Mouse (Mus musculus) embryonic facial prominence, embryonic 15.5 days (tissue): ENCODE measurements around the gene Abcg5. TPM values are rescaled to one million over a fixed set of nuclear protein-coding genes. Genes with fewer than 3 reads are reported as not detected.

Experiments
- ATAC-seq: fragments of 200-750 bp; cut with Nextera tagmentation; 2 replicates; pipeline ENCODE4 v1.8.0; 2017; ENCODE audit warnings: low read depth, moderate TSS enrichment; ENCODE audit not compliant: insufficient number of reproducible peaks, low FRiP score, low TSS enrichment
- H3K27ac ChIP-seq: fragments of 300-500 bp; sonication (generic); replicated peaks from 2 replicates; pipeline ENCODE4 v1.5.1; 2015; ENCODE audit warnings: mild to moderate bottlenecking, inconsistent platforms
- H3K27me3 ChIP-seq: fragments of 300-500 bp; sonication (generic); 2 replicates; pipeline ENCODE4 v1.6.1; 2015; ENCODE audit warnings: inconsistent platforms
- H3K36me3 ChIP-seq: fragments of 300-500 bp; sonication (generic); 2 replicates; pipeline ENCODE4 v1.6.1; 2015; ENCODE audit warnings: mild to moderate bottlenecking, inconsistent platforms
- H3K4me1 ChIP-seq: fragments of 300-500 bp; sonication (generic); 2 replicates; pipeline ENCODE4 v1.6.1; 2015; ENCODE audit warnings: inconsistent platforms
- H3K4me2 ChIP-seq: fragments of 300-500 bp; sonication (generic); replicated peaks from 2 replicates; pipeline ENCODE4 v1.6.1; 2015; ENCODE audit warnings: mild to moderate bottlenecking, inconsistent platforms
- H3K4me3 ChIP-seq: fragments of 300-500 bp; sonication (generic); replicated peaks from 2 replicates; pipeline ENCODE4 v1.5.1; 2015; ENCODE audit warnings: mild to moderate bottlenecking, inconsistent platforms
- H3K9ac ChIP-seq: fragments of 300-500 bp; sonication (generic); 2 replicates; pipeline ENCODE4 v1.6.1; 2015; ENCODE audit warnings: inconsistent platforms
- H3K9me3 ChIP-seq: fragments of 300-500 bp; sonication (generic); replicated peaks from 2 replicates; pipeline ENCODE4 v1.6.1; 2016; ENCODE audit warnings: inconsistent platforms
- WGBS: fragments of 180-500 bp; shearing (Covaris S2); methylation state at CpG from one replicate; pipeline ENCODE4 v1.1.7; 2015; 5-methylcytosine and 5-hydroxymethylcytosine counted together
- polyA plus RNA-seq: library from polyadenylated mRNA; unstranded; fragments of >200 nt; fragmentation: Nextera tagmentation; extraction: Ambion mirVana; gene quantifications from 2 replicates; pipeline ENCODE4 v1.2.1, GENCODE M21; 2015

Abcg5 gene
- polyA plus RNA-seq, 1 experiment from 2014 or later = 2.8 TPM

DNA sequence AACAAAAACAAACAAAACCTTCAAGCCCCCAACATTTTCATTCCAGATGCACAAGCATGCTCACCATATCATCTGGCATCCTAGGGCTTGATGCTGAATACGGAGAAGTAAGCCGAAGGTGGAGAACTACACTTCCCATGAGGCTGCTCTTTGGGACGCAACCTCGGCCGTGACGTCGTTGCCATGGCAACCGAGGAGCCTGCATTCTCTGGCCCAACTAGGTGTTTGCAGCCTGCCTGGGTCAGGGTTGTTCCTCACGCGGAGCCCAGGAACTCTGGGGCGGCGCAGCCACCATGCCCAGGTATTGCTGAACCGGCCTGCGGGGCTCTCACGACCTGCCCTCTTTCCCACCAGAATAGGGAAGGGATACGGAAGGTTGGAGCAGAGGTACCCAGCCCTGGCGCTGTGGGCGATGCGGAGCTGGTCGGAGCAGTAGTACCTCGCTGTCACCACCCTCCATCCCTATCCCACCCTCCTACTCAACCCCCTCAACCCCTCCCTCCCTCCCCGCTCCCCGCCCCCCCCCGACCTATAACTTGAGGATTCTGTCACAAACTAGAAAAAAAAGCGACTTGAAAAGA lies 56.4 kb downstream of the Abcg5 start, which contains the start of gene Dync2li1:
Dync2li1 (plus strand) TSS at position 221 of the 581 bp plus-strand sequence.
- under 1% methylated on average over 25 of the region's 25 CpGs for WGBS
- H3K4me2 ChIP-seq = peak within 1 kb of the TSS; percentile 78
- peak within 1 kb of the TSS; percentile 23 for H3K9ac ChIP-seq
- H3K27ac ChIP-seq = peak within 1 kb of the TSS; percentile 68
- H3K4me3 ChIP-seq = peak within 1 kb of the TSS; percentile 62
- no peaks in the 10 kb centered on the region for H3K36me3 ChIP-seq
- H3K4me1 ChIP-seq = peaks cover 19% of the 10 kb centered on the region
- no peaks in the 10 kb centered on the region for H3K27me3 ChIP-seq
- ATAC-seq = peak; percentile 90
- no peaks in the 10 kb centered on the region for H3K9me3 ChIP-seq

DNA sequence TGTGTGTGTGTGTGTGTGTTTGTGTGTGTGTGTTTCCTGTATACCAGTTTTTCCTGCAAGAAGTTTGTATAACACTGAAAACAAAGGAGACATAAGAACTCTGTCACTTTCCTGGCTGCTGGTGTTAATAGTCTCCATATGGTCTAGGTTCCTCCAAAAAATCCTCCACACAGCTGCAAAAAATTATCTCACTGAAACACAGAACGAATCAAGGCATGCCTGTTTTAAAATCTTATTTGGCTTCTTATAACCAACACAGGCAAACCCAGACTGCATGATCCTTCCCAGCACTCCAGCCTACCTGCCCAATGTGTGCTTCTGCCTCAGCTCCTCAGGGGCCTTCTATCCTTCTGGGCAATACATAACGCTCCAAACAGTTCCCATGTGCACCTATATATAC lies 59.9 kb downstream of the Abcg5 start:
- H3K27me3 ChIP-seq = no peaks in the 10 kb centered on the region
- no peak overlapping the region for H3K9ac ChIP-seq
- no peaks in the 10 kb centered on the region for H3K9me3 ChIP-seq
- peaks cover 21% of the 10 kb centered on the region for H3K4me1 ChIP-seq
- 18% methylated on average over 2 of the region's 2 CpGs for WGBS
- no peak overlapping the region for H3K4me3 ChIP-seq
- no peak overlapping the region for H3K4me2 ChIP-seq
- peak; percentile 61; the same call in 1 of the 2 replicates for ATAC-seq
- peak overlapping the region; percentile 88 for H3K27ac ChIP-seq
- peaks cover 3% of the 10 kb centered on the region for H3K36me3 ChIP-seq

DNA sequence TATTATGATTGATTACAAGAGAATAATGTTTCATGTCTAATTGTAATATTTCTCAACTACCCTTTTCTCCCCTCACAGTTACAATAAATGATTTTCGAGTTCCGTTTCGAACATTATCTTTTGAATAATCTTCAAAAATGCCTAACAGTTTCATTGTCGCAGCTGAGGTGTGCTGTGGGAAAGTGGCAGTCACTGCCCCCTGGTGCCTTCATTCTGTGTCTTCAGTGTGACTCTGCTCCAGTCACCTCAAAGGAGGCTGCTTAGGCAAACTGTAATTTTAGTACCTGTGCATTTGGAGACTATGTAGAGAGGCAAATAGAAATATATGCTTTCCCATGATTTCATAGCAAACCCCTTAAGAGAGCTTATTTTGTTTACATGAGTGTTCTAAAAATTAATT lies 60.8 kb downstream of the Abcg5 start:
- Histone ChIP-seq H3K9ac (no peak overlapping the region), H3K27ac (peak overlapping the region; percentile 88), H3K4me1 (peaks cover 13% of the 10 kb centered on the region), H3K36me3 (peaks cover 4% of the 10 kb centered on the region), H3K9me3 (no peaks in the 10 kb centered on the region), H3K4me3 (no peak overlapping the region), H3K4me2 (no peak overlapping the region), H3K27me3 (no peaks in the 10 kb centered on the region)
- WGBS = 64% methylated on average over 4 of the region's 4 CpGs
- ATAC-seq = no peak

DNA sequence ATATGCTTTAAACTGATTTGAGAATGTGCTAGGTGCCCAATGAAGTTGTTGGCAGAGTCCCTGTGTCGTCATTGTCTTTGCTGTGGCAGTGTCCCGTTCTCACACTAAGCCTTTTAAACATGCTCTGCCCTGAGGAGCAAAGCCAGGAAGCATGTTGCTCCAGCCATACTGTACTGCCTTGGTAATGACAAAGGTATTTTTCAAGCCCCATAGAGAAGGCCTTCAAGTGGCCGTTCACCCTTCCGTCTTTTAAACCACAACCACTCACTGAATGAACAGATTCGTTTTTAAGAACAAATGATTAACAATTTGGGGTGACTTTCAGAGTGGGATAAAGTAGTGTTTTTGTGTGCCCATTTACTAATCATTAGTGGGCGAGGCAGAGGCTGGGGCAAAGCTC lies 61.6 kb downstream of the Abcg5 start:
- Histone ChIP-seq H3K4me2 (no peak overlapping the region), H3K36me3 (peaks cover 4% of the 10 kb centered on the region), H3K27ac (no peak overlapping the region), H3K9ac (no peak overlapping the region), H3K27me3 (no peaks in the 10 kb centered on the region), H3K4me1 (peaks cover 9% of the 10 kb centered on the region; the same call in 1 of the 2 replicates), H3K4me3 (no peak overlapping the region), H3K9me3 (no peaks in the 10 kb centered on the region)
- ATAC-seq = no peak
- WGBS = 84% methylated on average over 6 of the region's 6 CpGs

DNA sequence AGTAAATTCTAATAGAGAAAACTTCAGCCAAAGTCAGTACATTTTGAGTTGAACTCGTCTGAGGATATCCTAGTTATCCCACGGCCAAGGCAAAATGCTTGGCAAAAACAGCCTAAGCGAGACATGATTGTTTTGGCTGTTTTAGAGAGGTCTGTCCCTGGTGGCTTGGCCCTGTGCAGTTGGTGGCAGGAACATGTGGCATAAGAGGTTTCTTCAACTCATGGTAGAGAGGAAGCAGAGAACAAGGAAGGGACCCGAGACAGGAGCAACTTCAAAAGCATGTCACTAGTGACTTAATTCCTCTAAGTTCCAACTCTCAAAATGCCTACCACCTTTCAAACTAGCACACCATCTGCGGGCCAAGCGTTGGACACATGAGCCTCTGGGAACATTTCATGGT lies 62.2 kb downstream of the Abcg5 start:
- no peaks in the 10 kb centered on the region for H3K27me3 ChIP-seq
- 71% methylated on average over 6 of the region's 6 CpGs for WGBS
- no peak for ATAC-seq
- peak overlapping the region; percentile 48; the same call in 1 of the 2 replicates for H3K27ac ChIP-seq
- peaks cover 9% of the 10 kb centered on the region; the same call in 1 of the 2 replicates for H3K4me1 ChIP-seq
- no peak overlapping the region for H3K9ac ChIP-seq
- H3K36me3 ChIP-seq = peaks cover 4% of the 10 kb centered on the region
- no peak overlapping the region for H3K4me3 ChIP-seq
- no peaks in the 10 kb centered on the region for H3K9me3 ChIP-seq
- H3K4me2 ChIP-seq = no peak overlapping the region

DNA sequence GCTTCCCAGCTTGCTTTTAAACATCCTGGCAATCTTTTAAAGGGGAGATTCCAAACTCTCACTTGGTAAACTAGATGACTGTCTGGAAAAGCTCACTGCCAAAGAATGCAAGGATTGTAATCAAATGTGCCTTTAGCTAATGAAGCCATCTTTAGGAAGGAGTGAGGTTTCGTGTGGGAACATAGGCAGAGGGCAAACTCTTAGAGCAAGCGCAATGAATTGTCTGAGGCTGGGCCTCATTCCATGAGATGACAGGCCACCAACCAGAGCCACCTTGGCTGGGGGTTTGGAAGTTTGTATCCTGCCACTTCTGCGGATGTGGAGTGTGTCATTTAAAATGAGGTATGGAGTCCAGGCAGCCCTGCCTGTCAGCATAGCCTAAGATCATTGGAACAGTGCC lies 62.7 kb downstream of the Abcg5 start:
- Histone ChIP-seq H3K4me3 (no peak overlapping the region), H3K4me1 (peaks cover 9% of the 10 kb centered on the region; the same call in 1 of the 2 replicates), H3K27me3 (no peaks in the 10 kb centered on the region), H3K4me2 (no peak overlapping the region), H3K9me3 (no peaks in the 10 kb centered on the region), H3K36me3 (peaks cover 4% of the 10 kb centered on the region), H3K27ac (peak overlapping the region; percentile 48), H3K9ac (no peak overlapping the region)
- ATAC-seq = no peak
- WGBS = 79% methylated on average over 3 of the region's 3 CpGs

DNA sequence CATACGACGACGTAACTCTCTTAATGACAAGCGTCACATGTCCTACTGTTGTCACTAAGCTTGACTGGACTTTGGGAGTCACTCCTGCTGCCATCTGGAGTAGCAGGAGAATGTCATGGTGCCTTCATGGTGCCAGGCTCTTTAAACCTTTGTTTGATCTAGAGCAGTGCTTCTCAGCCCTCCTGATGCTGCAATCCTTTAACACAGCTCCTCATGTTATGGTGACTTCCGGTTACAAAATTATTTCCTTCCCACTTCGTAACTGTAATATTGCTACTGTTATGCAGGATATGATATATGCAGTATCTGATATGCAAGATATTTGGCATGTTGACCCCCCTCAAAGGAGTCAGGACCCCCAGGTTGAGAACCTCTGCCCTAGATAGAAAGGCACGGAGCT lies 63.7 kb downstream of the Abcg5 start:
- no peaks in the 10 kb centered on the region for H3K27me3 ChIP-seq
- H3K9me3 ChIP-seq = no peaks in the 10 kb centered on the region
- H3K36me3 ChIP-seq = peaks cover 13% of the 10 kb centered on the region
- H3K4me3 ChIP-seq = no peak overlapping the region
- 77% methylated on average over 7 of the region's 7 CpGs for WGBS
- H3K9ac ChIP-seq = no peak overlapping the region
- no peak overlapping the region for H3K4me2 ChIP-seq
- no peak for ATAC-seq
- H3K4me1 ChIP-seq = peaks cover 9% of the 10 kb centered on the region; the same call in 1 of the 2 replicates
- H3K27ac ChIP-seq = no peak overlapping the region

DNA sequence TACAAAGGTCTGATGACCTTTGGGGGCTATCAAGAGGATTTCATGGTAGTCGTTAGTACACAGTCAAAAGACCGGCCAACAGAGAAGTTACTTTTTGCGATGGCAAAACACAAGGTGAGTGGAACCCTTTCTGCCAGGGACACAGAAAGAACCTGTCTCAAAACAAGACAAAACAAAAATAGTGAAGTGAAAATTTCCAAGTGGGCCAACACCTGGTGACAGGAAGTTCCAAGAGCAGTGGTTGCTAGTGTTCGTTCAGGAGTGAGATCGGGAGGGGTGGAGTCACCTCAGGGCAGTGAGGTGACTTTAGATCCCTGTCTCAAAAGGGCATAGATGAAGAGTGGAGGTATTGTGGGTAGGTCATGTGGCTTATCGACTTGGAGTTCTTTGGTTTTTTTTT lies 64.9 kb downstream of the Abcg5 start:
- Histone ChIP-seq H3K27me3 (no peaks in the 10 kb centered on the region), H3K27ac (no peak overlapping the region), H3K4me3 (no peak overlapping the region), H3K4me1 (peaks cover 4% of the 10 kb centered on the region; the same call in 1 of the 2 replicates), H3K9ac (no peak overlapping the region), H3K36me3 (peaks cover 25% of the 10 kb centered on the region), H3K4me2 (no peak overlapping the region), H3K9me3 (no peaks in the 10 kb centered on the region)
- no peak for ATAC-seq
- 92% methylated on average over 6 of the region's 6 CpGs for WGBS

DNA sequence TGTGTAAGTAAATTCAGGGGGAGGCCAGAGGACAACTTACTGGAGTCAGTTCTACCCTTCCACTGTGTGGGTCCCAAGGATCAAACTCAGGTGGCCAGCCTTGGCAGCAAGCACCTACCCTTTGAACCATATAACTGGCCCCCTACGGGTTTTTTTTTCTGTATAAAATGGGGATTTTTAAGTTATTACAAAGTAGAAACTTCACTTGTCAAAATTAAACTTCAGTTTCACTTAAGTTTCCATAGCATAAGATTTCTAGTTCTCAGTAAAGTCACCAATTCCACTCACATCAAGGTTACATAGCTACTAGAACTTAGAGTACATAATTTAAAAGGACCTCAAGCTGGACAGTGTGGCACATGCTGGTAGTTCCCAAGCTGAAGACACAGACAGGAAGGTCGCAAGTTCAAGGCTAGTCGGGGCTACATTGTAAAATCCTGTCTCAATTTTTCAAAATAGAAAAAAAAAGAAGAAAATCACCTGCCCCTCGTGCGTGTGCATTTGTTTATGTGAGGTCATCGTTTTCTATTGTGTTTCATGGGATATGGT lies 66.2 kb downstream of the Abcg5 start:
- H3K27ac ChIP-seq = no peak overlapping the region
- H3K36me3 ChIP-seq = peaks cover 33% of the 10 kb centered on the region
- whole genome bisulfite sequencing = 81% methylated on average over 6 of the region's 6 CpGs
- no peaks in the 10 kb centered on the region for H3K27me3 ChIP-seq
- H3K4me3 ChIP-seq = no peak overlapping the region
- no peak for ATAC-seq
- H3K9me3 ChIP-seq = no peaks in the 10 kb centered on the region
- H3K4me1 ChIP-seq = peaks cover 3% of the 10 kb centered on the region; the same call in 1 of the 2 replicates
- no peak overlapping the region for H3K9ac ChIP-seq
- no peak overlapping the region for H3K4me2 ChIP-seq

DNA sequence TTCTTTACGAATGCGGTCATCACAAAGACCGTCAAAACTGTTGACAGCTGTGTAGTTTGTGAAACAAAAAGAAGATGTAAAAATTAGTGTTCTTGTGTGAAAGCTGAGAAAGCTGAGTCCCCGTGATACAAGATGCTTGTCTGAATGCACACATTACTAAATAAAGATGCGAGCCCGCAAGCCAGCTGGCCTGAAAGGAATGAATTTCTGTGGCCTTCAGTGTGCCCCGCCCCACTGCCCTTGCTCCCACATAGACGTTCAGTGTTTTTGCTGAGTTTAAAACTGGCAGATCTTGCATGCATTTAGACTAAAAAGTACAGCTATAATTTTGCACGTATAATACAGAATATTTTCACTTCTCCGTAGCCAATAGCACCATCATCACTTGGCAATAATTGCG lies 67.0 kb downstream of the Abcg5 start:
- no peak overlapping the region for H3K27ac ChIP-seq
- H3K27me3 ChIP-seq = no peaks in the 10 kb centered on the region
- no peaks in the 10 kb centered on the region for H3K9me3 ChIP-seq
- H3K4me1 ChIP-seq = peaks cover 3% of the 10 kb centered on the region; the same call in 1 of the 2 replicates
- ATAC-seq = no peak
- H3K9ac ChIP-seq = no peak overlapping the region
- no peak overlapping the region for H3K4me3 ChIP-seq
- no peak overlapping the region for H3K4me2 ChIP-seq
- 60% methylated on average over 11 of the region's 11 CpGs for WGBS
- H3K36me3 ChIP-seq = peaks cover 33% of the 10 kb centered on the region

DNA sequence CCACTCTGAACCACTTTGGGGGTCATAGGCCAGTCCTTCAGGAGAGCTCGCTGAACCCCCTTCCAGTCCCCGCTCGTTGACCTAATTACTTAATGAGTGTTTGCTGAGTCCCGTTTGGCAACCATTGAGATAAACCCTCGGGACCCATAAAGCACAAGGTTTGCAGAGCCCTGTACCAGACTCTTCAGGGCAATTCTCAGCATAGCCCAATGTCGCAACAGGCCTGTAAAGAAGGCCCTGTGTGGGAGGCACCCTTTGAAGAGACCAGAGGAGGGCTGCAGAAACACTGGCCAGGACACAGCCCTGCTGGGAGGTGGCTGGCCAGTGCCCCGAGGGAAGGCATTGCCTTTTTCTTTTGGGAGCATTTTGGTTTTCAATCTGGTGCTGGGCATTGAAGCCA lies 70.8 kb downstream of the Abcg5 start:
- 52% methylated on average over 7 of the region's 7 CpGs for WGBS
- Histone ChIP-seq H3K27ac (no peak overlapping the region), H3K4me1 (no peaks in the 10 kb centered on the region), H3K4me3 (no peak overlapping the region), H3K9me3 (no peaks in the 10 kb centered on the region), H3K9ac (no peak overlapping the region), H3K27me3 (no peaks in the 10 kb centered on the region), H3K4me2 (no peak overlapping the region), H3K36me3 (peaks cover 31% of the 10 kb centered on the region)
- no peak for ATAC-seq

DNA sequence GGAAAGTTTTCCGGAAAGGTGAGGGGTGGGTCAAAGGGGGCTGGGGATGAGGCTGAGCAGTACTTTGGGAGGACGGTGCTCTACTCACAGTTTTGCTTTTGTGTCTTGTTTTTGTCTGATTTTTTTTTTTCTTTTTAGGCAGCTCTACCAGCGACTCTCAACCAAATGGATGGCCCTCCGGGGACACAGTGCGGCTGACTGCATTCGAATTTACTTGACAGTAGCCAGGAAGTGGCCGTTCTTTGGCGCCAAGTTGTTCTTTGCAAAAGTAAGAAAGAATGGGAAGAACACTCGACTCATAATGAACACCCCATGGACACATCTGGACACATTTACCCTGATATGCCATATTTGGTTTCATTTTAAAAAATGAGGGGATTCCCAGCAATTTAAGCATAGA lies 71.3 kb downstream of the Abcg5 start:
- 45% methylated on average over 9 of the region's 9 CpGs for WGBS
- no peak overlapping the region for H3K4me3 ChIP-seq
- H3K9ac ChIP-seq = no peak overlapping the region
- H3K27me3 ChIP-seq = no peaks in the 10 kb centered on the region
- H3K9me3 ChIP-seq = no peaks in the 10 kb centered on the region
- no peak for ATAC-seq
- H3K27ac ChIP-seq = no peak overlapping the region
- no peak overlapping the region for H3K4me2 ChIP-seq
- H3K4me1 ChIP-seq = no peaks in the 10 kb centered on the region
- H3K36me3 ChIP-seq = peaks cover 33% of the 10 kb centered on the region
